Mouse (Mus musculus) neural tube, embryonic 14.5 days (tissue): Measurements from ENCODE around the gene Srm. TPM values are rescaled to one million over a fixed set of nuclear protein-coding genes. Genes with fewer than 3 reads are reported as not detected.

ENCODE experiments used
- ATAC-seq: fragments of 200-750 bp; cut with Nextera tagmentation; 2 replicates; pipeline ENCODE4 v1.8.0; 2017; ENCODE audit warnings: low read depth, mild to moderate bottlenecking, moderate TSS enrichment, moderate library complexity
- H3K27ac ChIP-seq: fragments of 300-500 bp; sonication (generic); 2 replicates; pipeline ENCODE4 v1.5.1; 2014; ENCODE audit warnings: low read depth, mild to moderate bottlenecking, control low read depth, low read length, moderate library complexity, mixed read lengths
- H3K27me3 ChIP-seq: fragments of 300-500 bp; sonication (generic); 2 replicates; pipeline ENCODE4 v1.6.1; 2014; ENCODE audit warnings: low read length; ENCODE audit not compliant: control insufficient read depth, insufficient read depth
- H3K36me3 ChIP-seq: fragments of 300-500 bp; sonication (generic); 2 replicates; pipeline ENCODE4 v1.6.1; 2014; ENCODE audit warnings: low read length, mixed read lengths; ENCODE audit not compliant: control insufficient read depth, insufficient read depth
- H3K4me1 ChIP-seq: fragments of 300-500 bp; sonication (generic); 2 replicates; pipeline ENCODE4 v1.6.1; 2014; ENCODE audit warnings: low read length; ENCODE audit not compliant: control insufficient read depth, insufficient read depth
- H3K4me2 ChIP-seq: fragments of 300-500 bp; sonication (generic); 2 replicates; pipeline ENCODE4 v1.6.1; 2014; ENCODE audit warnings: mild to moderate bottlenecking, low read depth, low read length, control low read depth
- H3K4me3 ChIP-seq: fragments of 300-500 bp; sonication (generic); 2 replicates; pipeline ENCODE4 v1.5.1; 2014; ENCODE audit warnings: low read depth, low read length, control low read depth, mixed read lengths
- H3K9ac ChIP-seq: fragments of 300-500 bp; sonication (generic); replicated peaks from 2 replicates; pipeline ENCODE4 v1.6.1; 2014; ENCODE audit warnings: low read depth, mild to moderate bottlenecking, control low read depth, low read length, mixed read lengths
- H3K9me3 ChIP-seq: fragments of 300-500 bp; sonication (generic); 2 replicates; pipeline ENCODE4 v1.6.1; 2016; ENCODE audit warnings: low read length; ENCODE audit not compliant: control insufficient read depth
- WGBS: fragments of 180-500 bp; shearing (Covaris S2); extraction: QIAGEN DNeasy Blood & Tissue Kit; methylation state at CpG from one replicate; pipeline ENCODE4 v1.1.7; 2014; 5-methylcytosine and 5-hydroxymethylcytosine counted together
- polyA plus RNA-seq: library from polyadenylated mRNA; unstranded; fragments of >200 nt; fragmentation: Nextera tagmentation; extraction: Ambion mirVana; gene quantifications from 2 replicates; pipeline ENCODE4 v1.2.1, GENCODE M21; 2014

Gene Srm
- polyA plus RNA-seq = 186 and 189 TPM in 2 replicates

DNA sequence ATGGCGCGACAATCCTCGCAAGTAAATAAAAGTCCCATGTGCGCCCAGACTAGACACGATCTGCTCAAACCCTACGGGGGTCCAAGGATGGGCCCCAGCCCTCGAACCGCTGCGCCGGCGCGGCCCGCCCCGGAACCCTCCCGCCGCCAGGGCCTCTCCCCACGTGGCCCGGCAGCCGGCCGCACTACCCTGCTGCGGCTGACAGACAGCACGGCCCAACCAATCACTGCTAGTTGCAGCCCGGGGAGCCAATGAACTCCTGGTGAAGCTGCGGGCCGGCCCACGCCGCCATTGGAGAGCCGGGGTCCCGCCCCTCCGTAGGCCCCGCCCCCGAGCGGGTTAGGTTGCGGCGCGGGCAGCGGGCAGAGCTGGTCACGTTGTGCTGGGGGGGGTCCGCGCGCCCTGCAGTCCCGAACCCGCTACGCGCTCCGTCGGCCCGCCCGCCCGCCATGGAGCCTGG lies at the start of gene Srm:
Gene Srm, plus strand, starts transcription at position 333 of the 460 bp plus-strand sequence.
- peaks cover 15% of the 10 kb centered on the region for H3K4me1 ChIP-seq
- H3K4me2 ChIP-seq = peak within 1 kb of the TSS; percentile 96
- WGBS = 0% methylated on average over 40 of the region's 50 CpGs
- H3K9ac ChIP-seq = peak within 1 kb of the TSS; percentile 80
- ATAC-seq = peak; percentile 99
- H3K27ac ChIP-seq = peak within 1 kb of the TSS; percentile 45
- peak within 1 kb of the TSS; percentile 61 for H3K4me3 ChIP-seq
- H3K36me3 ChIP-seq = peaks cover 24% of the 10 kb centered on the region
- H3K27me3 ChIP-seq = no peaks in the 10 kb centered on the region
- no peaks in the 10 kb centered on the region for H3K9me3 ChIP-seq

DNA sequence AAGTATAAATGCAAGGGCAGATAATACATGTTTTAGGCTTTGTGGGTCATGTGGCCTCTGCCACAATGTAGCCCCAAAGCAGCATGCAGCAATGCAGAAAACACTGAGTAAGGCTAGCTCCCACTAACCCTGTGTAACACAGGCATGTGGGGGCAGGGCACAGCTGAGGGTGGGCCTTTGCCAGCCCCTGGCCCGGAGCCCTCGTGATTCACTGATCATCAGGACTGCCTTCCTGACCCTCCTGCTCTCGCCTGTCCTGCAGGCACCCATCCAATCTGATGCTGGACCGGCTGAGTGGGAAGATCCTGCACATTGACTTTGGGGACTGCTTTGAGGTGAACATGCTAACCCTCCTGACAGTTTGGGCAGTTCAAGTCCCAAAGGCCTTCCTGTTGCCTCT lies 42.2 kb upstream of the Srm start:
- H3K4me1 ChIP-seq = no peaks in the 10 kb centered on the region
- ATAC-seq = no peak
- no peaks in the 10 kb centered on the region for H3K9me3 ChIP-seq
- H3K4me3 ChIP-seq = no peak overlapping the region
- WGBS = 82% methylated on average over 4 of the region's 4 CpGs
- no peaks in the 10 kb centered on the region for H3K27me3 ChIP-seq
- no peak overlapping the region for H3K9ac ChIP-seq
- no peak overlapping the region for H3K27ac ChIP-seq
- peaks cover 78% of the 10 kb centered on the region for H3K36me3 ChIP-seq
- H3K4me2 ChIP-seq = no peak overlapping the region

DNA sequence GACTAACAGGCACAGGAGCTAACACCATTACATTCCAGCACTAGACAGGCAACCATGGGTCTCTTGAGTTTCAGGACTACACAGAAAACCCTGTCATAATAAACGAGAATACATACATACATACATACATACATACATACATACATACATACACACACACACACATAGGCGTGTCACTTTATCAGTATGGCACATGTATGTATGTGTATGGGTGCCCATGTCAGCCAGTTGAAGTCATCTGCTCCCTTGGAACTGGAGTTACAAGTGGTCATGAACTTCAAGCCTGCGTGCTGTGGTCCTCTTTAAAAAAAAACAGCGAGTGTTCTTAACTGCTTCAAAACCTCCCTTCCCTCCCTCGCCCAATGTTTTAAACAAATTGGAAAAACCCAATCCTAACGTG lies 33.5 kb upstream of the Srm start:
- Histone ChIP-seq H3K27ac (peak overlapping the region; percentile 96), H3K4me2 (peak overlapping the region; percentile 67), H3K27me3 (no peaks in the 10 kb centered on the region), H3K4me3 (peak overlapping the region; percentile 95), H3K9me3 (no peaks in the 10 kb centered on the region), H3K9ac (peak overlapping the region; percentile 99), H3K36me3 (peaks cover 60% of the 10 kb centered on the region), H3K4me1 (no peaks in the 10 kb centered on the region)
- peak; percentile 49; the same call in 1 of the 2 replicates for ATAC-seq
- 33% methylated on average over 6 of the region's 6 CpGs for WGBS

DNA sequence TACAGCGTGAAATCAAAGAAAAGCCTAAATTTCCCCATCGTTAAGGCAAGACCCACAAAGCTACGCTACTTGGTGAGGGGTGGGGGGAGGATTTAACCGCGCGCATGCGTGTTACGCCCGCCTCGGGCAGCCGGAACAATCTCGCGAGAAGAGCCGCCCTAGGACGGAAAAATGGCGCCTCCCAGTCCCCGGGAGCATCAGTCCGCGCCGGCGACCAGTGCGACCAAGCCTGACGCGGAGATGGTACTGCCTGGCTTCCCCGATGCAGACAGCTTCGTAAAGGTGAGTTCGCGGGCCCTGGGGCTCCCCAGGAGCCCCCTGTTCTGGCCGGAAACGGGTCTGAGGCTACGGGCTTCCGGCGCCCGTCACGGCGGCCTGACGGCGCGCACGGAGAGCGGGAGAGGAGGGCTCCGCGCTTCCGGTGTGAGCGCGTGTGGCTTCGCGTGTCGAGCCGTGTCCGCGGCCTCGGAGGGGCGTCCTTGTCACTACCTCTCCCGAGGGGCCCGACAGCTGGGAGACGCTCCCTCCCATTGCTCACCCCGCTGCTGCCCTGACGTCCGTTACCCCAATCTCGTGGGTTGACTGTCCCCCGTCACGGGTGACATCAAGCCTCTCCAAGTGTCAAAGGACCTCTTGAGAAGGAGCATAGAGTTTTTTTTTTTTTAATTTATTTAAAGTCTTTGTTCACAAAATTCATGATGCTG lies 32.9 kb upstream of the Srm start, which contains the start of gene Exosc10:
Gene Exosc10, plus strand, starts transcription at position 133 of the 704 bp plus-strand sequence.
- Histone ChIP-seq H3K4me1 (no peaks in the 10 kb centered on the region), H3K9me3 (no peaks in the 10 kb centered on the region), H3K27ac (peak within 1 kb of the TSS; percentile 96), H3K4me2 (peak within 1 kb of the TSS; percentile 67), H3K36me3 (peaks cover 60% of the 10 kb centered on the region), H3K4me3 (peak within 1 kb of the TSS; percentile 95), H3K9ac (peak within 1 kb of the TSS; percentile 99), H3K27me3 (no peaks in the 10 kb centered on the region)
- under 1% methylated on average over 63 of the region's 63 CpGs for WGBS
- peak; percentile 95 for ATAC-seq

DNA sequence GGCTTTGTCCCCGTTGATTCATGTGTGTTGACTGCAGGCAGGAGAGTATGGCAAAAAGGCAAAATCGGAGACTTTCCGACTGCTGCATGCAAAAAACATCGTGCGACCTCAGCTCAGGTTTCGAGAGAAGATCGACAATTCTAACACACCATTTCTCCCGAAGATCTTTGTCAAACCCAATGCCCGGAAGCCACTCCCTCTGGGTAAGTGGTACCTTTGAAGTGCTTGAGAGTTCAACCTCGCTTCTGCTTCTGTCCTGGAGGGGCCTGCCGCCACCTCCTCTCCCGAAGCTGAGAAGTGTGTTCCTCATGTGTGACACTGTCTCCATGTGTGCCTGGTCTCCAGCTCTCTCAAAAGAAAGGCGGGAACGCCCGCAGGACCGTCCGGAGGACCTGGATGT lies 28.6 kb upstream of the Srm start:
- Histone ChIP-seq H3K4me2 (no peak overlapping the region), H3K4me3 (no peak overlapping the region), H3K4me1 (no peaks in the 10 kb centered on the region), H3K36me3 (peaks cover 69% of the 10 kb centered on the region), H3K9ac (no peak overlapping the region), H3K27me3 (no peaks in the 10 kb centered on the region), H3K9me3 (no peaks in the 10 kb centered on the region), H3K27ac (no peak overlapping the region)
- ATAC-seq = no peak
- WGBS = 95% methylated on average over 17 of the region's 17 CpGs

DNA sequence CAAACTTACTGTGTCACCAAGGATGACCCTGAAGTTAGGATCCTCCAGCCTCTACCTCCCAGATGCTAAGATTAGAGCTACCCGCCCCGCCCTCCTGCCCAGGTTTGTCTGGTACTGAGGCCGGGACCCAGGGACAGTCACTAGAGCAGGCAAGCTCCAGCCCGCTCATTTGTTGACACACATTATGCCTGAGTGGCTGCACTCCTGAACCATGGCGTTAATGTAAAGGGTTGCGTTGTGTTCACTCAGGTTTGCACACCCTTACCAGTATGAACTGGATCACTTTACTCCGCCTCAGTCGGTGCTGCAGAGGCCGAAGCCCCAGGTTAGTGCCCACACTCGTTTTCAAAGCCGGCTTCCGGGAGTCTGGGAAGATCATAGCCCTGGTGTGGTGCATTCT lies 27.7 kb upstream of the Srm start:
- no peak overlapping the region for H3K9ac ChIP-seq
- WGBS = 98% methylated on average over 12 of the region's 12 CpGs
- no peak for ATAC-seq
- H3K27ac ChIP-seq = no peak overlapping the region
- no peaks in the 10 kb centered on the region for H3K27me3 ChIP-seq
- no peaks in the 10 kb centered on the region for H3K4me1 ChIP-seq
- peaks cover 78% of the 10 kb centered on the region for H3K36me3 ChIP-seq
- H3K4me3 ChIP-seq = no peak overlapping the region
- no peak overlapping the region for H3K4me2 ChIP-seq
- H3K9me3 ChIP-seq = no peaks in the 10 kb centered on the region

DNA sequence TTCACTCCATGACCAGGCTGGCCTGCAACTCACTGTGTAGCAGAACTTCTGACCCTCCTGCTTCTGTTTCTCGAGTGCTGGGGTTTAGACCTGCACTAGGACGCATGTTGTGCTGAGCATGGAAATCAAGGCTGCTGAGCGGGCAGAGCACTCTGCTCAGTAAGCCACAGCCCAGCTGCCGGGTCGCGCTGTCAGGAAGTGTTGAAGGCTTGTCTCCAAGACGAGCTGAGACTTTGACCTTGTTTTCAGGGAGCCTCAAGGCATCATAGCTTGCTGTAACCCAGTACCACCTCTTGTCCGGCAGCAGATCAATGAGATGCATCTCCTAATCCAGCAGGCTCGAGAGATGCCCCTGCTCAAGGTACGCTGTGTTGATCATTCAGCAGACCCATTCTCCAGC lies 21.2 kb upstream of the Srm start:
- H3K4me2 ChIP-seq = no peak overlapping the region
- no peak overlapping the region for H3K4me3 ChIP-seq
- H3K27me3 ChIP-seq = no peaks in the 10 kb centered on the region
- H3K4me1 ChIP-seq = no peaks in the 10 kb centered on the region
- H3K27ac ChIP-seq = no peak overlapping the region
- no peak overlapping the region for H3K9ac ChIP-seq
- ATAC-seq = no peak
- 92% methylated on average over 10 of the region's 10 CpGs for WGBS
- H3K36me3 ChIP-seq = peaks cover 87% of the 10 kb centered on the region
- H3K9me3 ChIP-seq = no peaks in the 10 kb centered on the region

DNA sequence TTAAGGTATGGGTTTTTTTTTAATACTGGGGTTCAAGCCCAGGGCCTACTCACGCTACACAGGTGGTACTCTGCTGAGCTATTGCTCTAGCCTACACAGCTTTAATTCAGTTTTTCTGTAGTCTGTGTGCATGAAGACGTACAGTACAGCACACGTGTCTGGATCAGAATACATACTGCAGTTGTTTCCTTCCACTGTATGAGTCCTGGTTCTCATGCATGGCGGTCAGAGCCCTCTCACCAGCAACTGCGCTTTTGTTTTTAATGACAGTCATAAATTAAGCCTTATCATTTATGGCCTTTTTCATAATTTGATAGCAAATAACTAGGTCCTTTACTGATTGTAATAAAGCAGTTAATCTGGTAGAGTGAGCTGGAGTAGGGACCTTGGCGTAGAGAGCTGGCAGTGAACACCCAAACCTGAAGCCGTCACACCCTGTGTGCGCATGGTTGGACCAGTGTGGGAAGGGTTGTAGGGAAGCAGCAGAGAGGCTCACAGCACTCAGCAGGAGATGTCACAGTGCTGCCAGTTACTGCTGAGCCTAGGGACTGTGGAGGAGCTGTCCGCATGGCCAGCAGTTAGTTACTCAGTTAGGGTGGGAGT lies 20.5 kb upstream of the Srm start:
- WGBS = 94% methylated on average over 9 of the region's 9 CpGs
- Histone ChIP-seq H3K27me3 (no peaks in the 10 kb centered on the region), H3K9me3 (no peaks in the 10 kb centered on the region), H3K4me3 (no peak overlapping the region), H3K9ac (no peak overlapping the region), H3K36me3 (peaks cover 87% of the 10 kb centered on the region), H3K4me2 (no peak overlapping the region), H3K27ac (no peak overlapping the region), H3K4me1 (no peaks in the 10 kb centered on the region)
- ATAC-seq = no peak

DNA sequence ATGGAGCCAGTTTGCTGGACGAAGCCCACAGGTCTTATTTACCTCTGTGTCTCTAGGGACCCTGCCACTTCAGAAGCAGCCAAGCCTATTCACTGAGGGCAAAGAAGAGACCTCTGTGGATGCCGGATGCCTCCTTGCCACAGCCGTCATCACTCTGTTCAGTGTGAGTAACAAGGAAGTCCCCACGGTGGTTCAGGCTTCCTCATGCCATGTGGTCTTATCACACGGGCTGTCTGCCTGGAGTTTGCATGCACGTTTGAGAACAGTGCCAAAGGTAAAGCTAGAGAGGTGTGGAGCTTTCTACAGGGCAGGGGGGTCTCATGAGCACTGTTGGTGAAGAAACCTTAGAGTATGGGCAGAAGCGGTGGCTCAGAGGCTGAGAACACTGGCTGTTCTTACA lies 18.1 kb upstream of the Srm start:
- no peaks in the 10 kb centered on the region for H3K4me1 ChIP-seq
- no peak overlapping the region for H3K9ac ChIP-seq
- no peak overlapping the region for H3K27ac ChIP-seq
- no peak overlapping the region for H3K4me3 ChIP-seq
- H3K36me3 ChIP-seq = peaks cover 90% of the 10 kb centered on the region
- WGBS = 92% methylated on average over 7 of the region's 7 CpGs
- no peaks in the 10 kb centered on the region for H3K27me3 ChIP-seq
- no peak for ATAC-seq
- H3K9me3 ChIP-seq = no peaks in the 10 kb centered on the region
- H3K4me2 ChIP-seq = no peak overlapping the region
